Mouse (Mus musculus): ENCODE measurements around the gene Kcnq2.
A peak's percentile ranks its signal among the peaks of the same experiment; 100 is the strongest.

The Kcnq2 gene

GRCm38 (mm10) chr2:181134591-181135445 is at the start of gene Kcnq2:
Gene Kcnq2, minus strand, starts transcription at chr2:181135300.
- DNase-seq (ENCODE audit: low spot score), result no peak

GRCm38 (mm10) chr2:181180898-181181297 is 45.8 kb upstream of the Kcnq2 start:
- no peak for DNase-seq (ENCODE audit: low spot score)

GRCm38 (mm10) chr2:181178471-181178870 is 43.4 kb upstream of the Kcnq2 start:
- DNase-seq (ENCODE audit: low spot score), result no peak

GRCm38 (mm10) chr2:181178015-181178414 is 42.9 kb upstream of the Kcnq2 start:
- DNase-seq (ENCODE audit: low spot score), result no peak

GRCm38 (mm10) chr2:181174646-181175045 is 39.5 kb upstream of the Kcnq2 start:
- DNase-seq (ENCODE audit: low spot score), result no peak

GRCm38 (mm10) chr2:181166469-181166868 is 31.4 kb upstream of the Kcnq2 start:
- DNase-seq (ENCODE audit: low spot score), result no peak

GRCm38 (mm10) chr2:181160821-181161220 is 25.7 kb upstream of the Kcnq2 start:
- DNase-seq (ENCODE audit: low spot score), result no peak

GRCm38 (mm10) chr2:181159771-181160170 is 24.7 kb upstream of the Kcnq2 start:
- DNase-seq (ENCODE audit: low spot score), result no peak

- no peak for DNase-seq (ENCODE audit: low spot score)
Observed at GRCm38 (mm10) chr2:181159091-181159514, 24.0 kb upstream of the Kcnq2 start.

- no peak for DNase-seq (ENCODE audit: low spot score)
Observed at GRCm38 (mm10) chr2:181158471-181158870, 23.4 kb upstream of the Kcnq2 start.

GRCm38 (mm10) chr2:181157716-181158302 is 22.7 kb upstream of the Kcnq2 start:
- no peak for DNase-seq (ENCODE audit: low spot score)

GRCm38 (mm10) chr2:181157180-181157579 is 22.1 kb upstream of the Kcnq2 start:
- no peak for DNase-seq (ENCODE audit: low spot score)

- no peak for DNase-seq (ENCODE audit: low spot score)
Observed at GRCm38 (mm10) chr2:181156248-181157121, 21.4 kb upstream of the Kcnq2 start, which contains the start of gene Eef1a2. Gene Eef1a2, minus strand, starts transcription at chr2:181157014.

- no peak for DNase-seq (ENCODE audit: low spot score)
Observed at GRCm38 (mm10) chr2:181155801-181156200, 20.7 kb upstream of the Kcnq2 start.

GRCm38 (mm10) chr2:181154831-181155415 is 19.8 kb upstream of the Kcnq2 start:
- no peak for DNase-seq (ENCODE audit: low spot score)

GRCm38 (mm10) chr2:181154361-181154760 is 19.3 kb upstream of the Kcnq2 start:
- DNase-seq (ENCODE audit: low spot score), result no peak

- DNase-seq (ENCODE audit: low spot score), result peak; percentile 51
Observed at GRCm38 (mm10) chr2:181153837-181154236, 18.7 kb upstream of the Kcnq2 start.

GRCm38 (mm10) chr2:181153131-181153530 is 18.0 kb upstream of the Kcnq2 start:
- no peak for DNase-seq (ENCODE audit: low spot score)

- DNase-seq (ENCODE audit: low spot score), result no peak
Observed at GRCm38 (mm10) chr2:181152701-181153100, 17.6 kb upstream of the Kcnq2 start.

GRCm38 (mm10) chr2:181150281-181150680 is 15.2 kb upstream of the Kcnq2 start:
- DNase-seq (ENCODE audit: low spot score), result no peak

GRCm38 (mm10) chr2:181148318-181148955 is 13.3 kb upstream of the Kcnq2 start:
- DNase-seq (ENCODE audit: low spot score), result no peak

All from testis, postnatal 10 days (tissue).